ENCODE assay signal across 10 mouse cellular contexts in genomic region chr2:31827877-31828276, GRCm38 (mm10). TPM values are rescaled to one million over a fixed set of nuclear protein-coding genes. Genes with fewer than 3 reads are reported as not detected.
DNase-seq lines count a peak whose midpoint lies in the region; ATAC-seq and TF ChIP-seq lines count a peak whose summit lies in the region.
"Had no signal": no experiment of that assay in that cellular context is flagged by ENCODE, and none has a peak within 500 bp of the region (broad histone marks: within the 10 kb centered on the region; RNA-seq: fewer than 3 reads in every experiment).

No protein-coding gene starts in this region.

- WGBS in lung, embryonic 14.5 days, result 34% methylated on average over 7 of the region's 7 CpGs
- 31% methylated on average over 7 of the region's 7 CpGs for WGBS in lung, adult 2 months
- 68% methylated on average over 7 of the region's 7 CpGs for WGBS in forebrain, embryonic 10.5 days
- 48% methylated on average over 7 of the region's 7 CpGs for WGBS in heart, embryonic 12.5 days

- H3K27ac ChIP-seq in lung, embryonic 14.5 days (ENCODE audit: low read depth), result no peak overlapping the region
- H3K27ac ChIP-seq in forebrain, embryonic 10.5 days, result 0 out of 2 replicates have a peak overlapping the region, but pooled peaks have one; percentile 36
- no peak overlapping the region for H3K27ac ChIP-seq in heart, embryonic 12.5 days (ENCODE audit: poor library complexity, severe bottlenecking)
- H3K27ac ChIP-seq: lung, embryonic 15.5 days; stomach, embryonic 15.5 days had no signal

- H3K4me3 ChIP-seq in lung, embryonic 14.5 days (ENCODE audit: low read depth, low read length), result no peak overlapping the region
- no peak overlapping the region for H3K4me3 ChIP-seq in lung, adult 2 months (replicated peaks; ENCODE audit: extremely low read depth, low read depth, low read length)
- H3K4me3 ChIP-seq in forebrain, embryonic 10.5 days, result no peak overlapping the region
- no peak overlapping the region for H3K4me3 ChIP-seq in heart, embryonic 12.5 days
- H3K4me3 ChIP-seq: lung, embryonic 15.5 days; stomach, embryonic 15.5 days had no signal

- H3K9me3 ChIP-seq in lung, embryonic 14.5 days (ENCODE audit: low read depth, low read length), result no peaks in the 10 kb centered on the region
- H3K9me3 ChIP-seq in forebrain, embryonic 10.5 days, result no peaks in the 10 kb centered on the region
- H3K9me3 ChIP-seq in heart, embryonic 12.5 days (replicated peaks), result no peaks in the 10 kb centered on the region
- H3K9me3 ChIP-seq: lung, embryonic 15.5 days; stomach, embryonic 15.5 days had no signal

- peaks cover under 1% of the 10 kb centered on the region; the same call in 1 of the 2 replicates for H3K4me1 ChIP-seq in lung, embryonic 14.5 days (ENCODE audit: insufficient read depth)
- H3K4me1 ChIP-seq in lung, adult 2 months (ENCODE audit: control insufficient read depth, insufficient read depth, low read length), result peaks cover 7% of the 10 kb centered on the region
- peaks cover 42% of the 10 kb centered on the region for H3K4me1 ChIP-seq in forebrain, embryonic 10.5 days
- peaks cover 17% of the 10 kb centered on the region for H3K4me1 ChIP-seq in heart, embryonic 12.5 days (replicated peaks)

- H3K4me2 ChIP-seq in lung, embryonic 14.5 days, result no peak overlapping the region
- H3K4me2 ChIP-seq in heart, embryonic 12.5 days, result no peak overlapping the region
- H3K4me2 ChIP-seq: lung, embryonic 15.5 days; stomach, embryonic 15.5 days had no signal

- H3K27me3 ChIP-seq in lung, embryonic 14.5 days (ENCODE audit: insufficient read depth, low read length), result peaks cover 10% of the 10 kb centered on the region
- H3K27me3 ChIP-seq in forebrain, embryonic 10.5 days (ENCODE audit: poor library complexity, severe bottlenecking), result peaks cover 21% of the 10 kb centered on the region
- H3K27me3 ChIP-seq in heart, embryonic 12.5 days (replicated peaks), result peaks cover 44% of the 10 kb centered on the region

- no peak for TF ChIP-seq POLR2A in lung, adult 2 months (IDR thresholded peaks at IDR 0.05; ENCODE audit: borderline replicate concordance, extremely low read depth, low read depth, low read length)

- ATAC-seq in lung, embryonic 14.5 days (ENCODE audit: insufficient read depth), result no peak
- no peak for ATAC-seq in heart, embryonic 12.5 days (ENCODE audit: insufficient number of reproducible peaks, low FRiP score)

- peak; percentile 67 for DNase-seq in lung, embryonic 14.5 days
- no peak for DNase-seq in lung, adult 2 months
- DNase-seq in forebrain, embryonic 10.5 days (ENCODE audit: extremely low spot score, low spot score), result no peak
- peak; percentile 48 for DNase-seq in kidney, adult 9 months
- DNase-seq in lung, postnatal 4 days, result peak; percentile 60 to 72
- DNase-seq in urinary bladder, adult 18-20 months (ENCODE audit: low spot score in 2 of 2), result no peak
- DNase-seq in heart, postnatal 14 days, result no peak

- no peak for TF ChIP-seq CTCF in lung, embryonic 14.5 days (IDR thresholded peaks at IDR 0.05; ENCODE audit: low read depth)
- TF ChIP-seq CTCF in lung, adult 2 months (IDR thresholded peaks at IDR 0.05; ENCODE audit: insufficient read depth, low read length), result no peak

- no peak overlapping the region for H3K9ac ChIP-seq in lung, embryonic 14.5 days
- no peak overlapping the region for H3K9ac ChIP-seq in heart, embryonic 12.5 days
- H3K9ac ChIP-seq: lung, embryonic 15.5 days; stomach, embryonic 15.5 days had no signal

- intact Hi-C loops in heart, postnatal 14 days (cut with DNase I), result no loop called here

- no peaks in the 10 kb centered on the region for H3K36me3 ChIP-seq in lung, embryonic 14.5 days (ENCODE audit: insufficient read depth)
- no peaks in the 10 kb centered on the region for H3K36me3 ChIP-seq in forebrain, embryonic 10.5 days (replicated peaks)
- H3K36me3 ChIP-seq in heart, embryonic 12.5 days, result no peaks in the 10 kb centered on the region
- H3K36me3 ChIP-seq: lung, embryonic 15.5 days; stomach, embryonic 15.5 days had no signal

RNA-seq across cellular contexts. Expression of gene Qrfp, which starts 17.5 kb away (rescaled TPM):
- 0.12 TPM in 1 of 2 replicates, not detected in the other for polyA plus RNA-seq in lung, embryonic 14.5 days (2014; fragmentation: Nextera tagmentation; extraction: Ambion mirVana)
- polyA plus RNA-seq in lung, adult 2 months (2012; rRNA removed), result 0.12 and 0.13 TPM in 2 replicates
- polyA plus RNA-seq in forebrain, embryonic 10.5 days (2016; fragmentation: Nextera tagmentation; extraction: Ambion mirVana), result 0.09 and 0.14 TPM in 2 replicates
- polyA plus RNA-seq in heart, embryonic 12.5 days (2016; fragmentation: Nextera tagmentation; extraction: Ambion mirVana), result 0.08 TPM in 1 of 2 replicates, not detected in the other
- total RNA-seq in heart, postnatal 14 days (2021), result not detected

RNA-seq across cellular contexts. Expression of gene Fibcd1, which starts 17.9 kb away (rescaled TPM):
- polyA plus RNA-seq in lung, embryonic 14.5 days (2014; fragmentation: Nextera tagmentation; extraction: Ambion mirVana), result 0.07 TPM in 1 of 2 replicates, not detected in the other
- 0.02 and 0.06 TPM in 2 replicates for polyA plus RNA-seq in lung, adult 2 months (2012; rRNA removed)
- 0.07 and 0.19 TPM in 2 replicates for polyA plus RNA-seq in forebrain, embryonic 10.5 days (2016; fragmentation: Nextera tagmentation; extraction: Ambion mirVana)
- 0.04 and 0.08 TPM in 2 replicates for polyA plus RNA-seq in heart, embryonic 12.5 days (2016; fragmentation: Nextera tagmentation; extraction: Ambion mirVana)
- total RNA-seq in heart, postnatal 14 days (2021), result under 1 TPM in 1 of 2 experiments, not detected in 1; 0.05 TPM
- polyA plus RNA-seq: lung, embryonic 15.5 days had no signal

RNA-seq across cellular contexts. Expression of gene Lamc3, which starts 59.2 kb away (rescaled TPM):
- polyA plus RNA-seq in lung, embryonic 14.5 days (2014; fragmentation: Nextera tagmentation; extraction: Ambion mirVana), result 0.80 and 0.87 TPM in 2 replicates
- polyA plus RNA-seq in lung, adult 2 months (2012; rRNA removed), result 18.8 and 25.1 TPM in 2 replicates
- 4.9 and 6.8 TPM in 2 replicates for polyA plus RNA-seq in forebrain, embryonic 10.5 days (2016; fragmentation: Nextera tagmentation; extraction: Ambion mirVana)
- 1.1 and 1.3 TPM in 2 replicates for polyA plus RNA-seq in heart, embryonic 12.5 days (2016; fragmentation: Nextera tagmentation; extraction: Ambion mirVana)
- 1 to 10 TPM in 1 of 2 experiments, under 1 TPM in 1; 0.85 to 1.3 TPM for total RNA-seq in heart, postnatal 14 days (2021)

Comparison
In these comparisons a context has a peak if more than half of its experiments do, and no peak if none do; other contexts are left out.
1. DNase-seq: peak in lung, embryonic 14.5 days (single experiment), kidney, adult 9 months (single experiment) and lung, postnatal 4 days (2 of 2); none in lung, adult 2 months (single experiment), forebrain, embryonic 10.5 days (single experiment), urinary bladder, adult 18-20 months (0 of 2) and heart, postnatal 14 days (0 of 2).